Mouse (Mus musculus): ENCODE data around the gene Lyrm4.
A peak's percentile ranks its signal among the peaks of the same experiment; 100 is the strongest.

Lyrm4 gene

GRCm38 (mm10) chr13:36105591-36105990, 11.7 kb downstream of the Lyrm4 start:
- no peak for DNase-seq (ENCODE audit: low read depth, low spot score)

- no peak for DNase-seq (ENCODE audit: low read depth, low spot score)
Observed at GRCm38 (mm10) chr13:36096684-36097383, 20.5 kb downstream of the Lyrm4 start.

GRCm38 (mm10) chr13:36088168-36088567, 29.2 kb downstream of the Lyrm4 start:
- DNase-seq (ENCODE audit: low read depth, low spot score) = no peak

DNA sequence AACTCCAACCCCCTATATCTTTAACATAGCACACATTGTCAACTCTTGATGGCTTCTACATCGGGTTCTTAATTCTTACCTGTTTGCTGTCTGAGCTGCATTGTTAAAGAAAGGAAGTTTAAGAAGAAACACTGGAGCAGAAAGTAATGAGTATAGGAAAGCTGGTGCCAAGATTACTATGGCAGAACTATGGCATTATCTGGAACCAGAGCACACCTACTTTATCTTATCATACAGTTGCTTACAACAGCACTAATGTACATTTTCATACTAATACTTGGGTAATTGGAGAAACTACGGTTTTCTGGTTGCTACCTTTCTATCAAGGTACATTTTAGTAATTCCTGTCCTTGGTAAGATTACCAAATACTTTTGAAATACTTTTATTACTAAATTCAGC, 29.9 kb downstream of the Lyrm4 start:
- no peak for DNase-seq (ENCODE audit: low read depth, low spot score)

GRCm38 (mm10) chr13:36086608-36087391, 30.5 kb downstream of the Lyrm4 start:
- DNase-seq (ENCODE audit: low read depth, low spot score) = no peak

DNA sequence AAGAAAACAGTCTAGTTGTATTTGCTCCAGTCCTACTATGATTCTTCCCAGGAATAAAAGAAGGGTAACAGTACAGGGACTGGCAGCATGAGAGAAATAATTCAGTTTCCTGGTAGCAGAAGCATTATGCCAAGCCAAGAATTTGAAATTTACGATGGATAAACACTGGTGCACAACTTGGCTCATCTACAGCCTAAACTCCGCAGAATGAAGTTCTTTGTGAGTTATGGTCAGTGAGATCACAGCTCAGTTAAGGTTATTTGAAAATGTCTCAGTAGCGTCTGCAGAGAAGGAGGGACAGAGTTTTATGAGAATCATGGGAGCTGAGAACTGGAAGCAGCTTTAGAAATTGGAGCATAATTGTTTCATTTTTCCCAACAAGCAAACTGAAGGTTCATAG, 31.4 kb downstream of the Lyrm4 start:
- DNase-seq (ENCODE audit: low read depth, low spot score) = no peak

DNA sequence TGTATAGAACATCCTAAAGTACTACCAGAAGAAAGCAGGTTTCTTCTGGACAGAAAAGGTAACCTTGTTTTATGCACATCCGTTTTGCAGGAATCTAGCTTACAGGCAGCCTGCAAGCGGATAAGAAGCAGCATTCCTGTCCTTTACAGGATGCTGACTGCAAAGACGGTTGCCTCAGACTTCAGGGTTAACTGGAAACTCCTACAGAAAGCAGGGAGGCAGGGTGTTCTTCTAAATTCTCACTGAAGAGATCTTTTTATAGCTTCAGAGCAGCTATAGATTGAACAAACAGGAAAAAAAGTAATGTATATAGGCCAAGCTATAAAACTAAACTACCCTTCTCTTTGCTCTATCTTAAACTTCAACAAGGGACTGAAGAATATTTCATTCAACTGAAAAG, 32.6 kb downstream of the Lyrm4 start:
- DNase-seq (ENCODE audit: low read depth, low spot score) = no peak

DNA sequence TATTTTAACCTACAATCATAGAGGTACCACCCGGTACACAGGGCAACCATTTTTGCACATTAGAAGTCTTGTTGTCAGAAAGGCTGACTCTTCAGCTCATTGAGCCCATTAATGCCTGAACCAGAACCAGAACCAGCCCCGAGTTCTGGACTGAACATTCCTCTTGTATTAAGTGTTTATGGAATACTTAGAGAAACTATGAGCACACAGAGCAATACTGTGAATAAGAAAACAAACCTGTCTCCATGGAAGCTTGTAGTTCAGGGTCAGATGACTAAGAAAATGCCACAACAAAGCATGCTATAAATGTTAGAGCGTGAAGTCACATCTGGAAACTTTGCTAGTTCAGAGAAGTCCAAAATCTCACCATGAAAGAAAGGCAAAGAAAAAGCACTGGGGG, 35.7 kb downstream of the Lyrm4 start:
- DNase-seq (ENCODE audit: low read depth, low spot score) = no peak

DNA sequence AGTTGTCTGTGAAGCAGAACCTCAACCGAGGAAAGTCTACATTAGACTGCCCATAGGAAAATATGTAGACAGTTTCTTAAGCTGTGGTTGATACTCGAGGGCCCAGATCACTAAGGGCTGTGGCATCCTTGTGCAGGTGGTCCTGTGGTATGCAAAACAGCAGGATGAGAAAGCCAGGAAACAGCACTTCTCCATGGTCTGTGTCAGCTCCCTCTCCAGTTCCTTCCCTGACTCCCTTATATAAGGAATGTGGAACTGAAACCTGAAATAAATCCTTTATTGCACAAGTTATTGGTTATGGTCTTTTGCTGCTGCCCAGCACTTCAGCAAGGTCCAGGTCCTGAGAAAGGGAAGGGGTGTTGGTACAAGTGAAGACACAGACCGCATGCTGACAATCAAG, 42.8 kb downstream of the Lyrm4 start:
- no peak for DNase-seq (ENCODE audit: low read depth, low spot score)

DNA sequence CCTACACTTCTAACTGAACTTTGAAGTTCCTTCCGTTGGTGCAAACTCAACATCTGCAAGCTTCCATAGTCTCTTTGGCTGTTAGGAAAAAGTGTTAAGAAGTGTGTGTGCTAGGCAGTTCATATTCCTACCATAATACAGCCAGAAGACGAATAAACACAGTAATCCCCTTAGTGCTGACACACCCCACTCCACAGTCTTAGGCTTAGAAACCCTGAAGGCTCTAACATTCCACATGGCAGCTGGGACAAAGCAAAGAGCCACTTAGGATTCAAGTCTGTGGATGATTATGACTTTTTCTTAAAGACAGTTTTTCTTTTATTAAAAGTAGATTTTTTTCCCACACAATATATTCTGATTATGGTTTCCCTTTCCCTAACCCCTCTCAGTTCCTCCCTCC, 50.6 kb downstream of the Lyrm4 start:
- DNase-seq (ENCODE audit: low read depth, low spot score) = no peak

DNA sequence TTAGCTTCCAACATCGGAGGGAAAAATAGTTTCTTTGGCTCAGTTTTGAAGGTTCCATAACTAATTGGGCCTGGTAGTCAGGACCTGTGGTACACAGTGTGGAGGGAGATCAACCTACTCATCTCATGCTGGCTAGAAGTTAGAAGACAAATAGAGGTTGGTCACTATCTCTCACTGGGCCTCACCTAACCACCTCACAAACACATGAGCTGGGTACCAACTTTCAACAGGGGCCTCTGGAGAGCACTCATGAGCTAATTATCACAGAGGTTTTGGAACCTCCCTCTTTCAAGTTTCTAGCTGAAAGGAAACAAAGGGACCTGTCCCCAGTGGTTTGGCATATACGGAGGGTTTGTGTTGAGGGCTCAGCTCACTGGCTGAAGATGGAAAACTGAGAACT, 59.8 kb downstream of the Lyrm4 start:
- DNase-seq (ENCODE audit: low read depth, low spot score) = no peak

DNA sequence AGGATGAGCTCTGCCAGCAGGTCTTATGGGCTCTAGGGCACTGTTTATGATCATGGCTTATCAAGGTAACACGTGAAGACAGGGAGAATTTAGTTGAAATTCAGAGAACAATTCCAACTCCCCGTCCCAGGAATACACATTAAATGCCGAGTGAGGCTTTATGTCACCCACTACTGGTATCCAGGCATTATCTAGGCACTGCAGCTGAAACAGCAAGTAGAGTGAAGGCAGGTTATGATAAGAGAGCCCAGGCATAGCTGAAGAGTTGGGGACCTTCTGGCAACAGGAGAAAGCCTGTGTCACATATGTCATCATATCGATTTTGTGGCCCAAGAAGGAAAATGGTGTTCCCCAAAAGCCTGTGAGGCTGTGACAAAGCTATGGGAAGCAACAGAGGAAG, 60.4 kb downstream of the Lyrm4 start:
- DNase-seq (ENCODE audit: low read depth, low spot score) = no peak

DNA sequence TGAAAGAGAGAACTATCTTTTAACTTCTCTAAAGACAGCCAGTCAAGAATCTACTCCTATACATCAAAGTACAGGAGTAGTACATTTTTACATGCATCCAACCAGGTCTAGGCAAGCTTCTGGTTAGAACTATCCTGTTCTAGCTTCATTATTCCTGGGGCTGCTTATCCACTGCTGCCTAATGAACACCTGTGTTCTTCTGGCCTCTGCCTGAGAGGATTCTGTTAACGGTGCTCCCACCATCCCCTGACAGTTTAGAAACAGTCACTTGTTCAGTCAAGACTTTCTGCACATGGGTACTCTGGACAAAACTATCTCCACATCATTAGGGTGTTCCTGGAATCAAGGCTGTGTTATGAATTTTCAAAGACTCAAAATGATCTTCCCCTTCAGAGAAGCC, 60.8 kb downstream of the Lyrm4 start:
- no peak for DNase-seq (ENCODE audit: low read depth, low spot score)

DNA sequence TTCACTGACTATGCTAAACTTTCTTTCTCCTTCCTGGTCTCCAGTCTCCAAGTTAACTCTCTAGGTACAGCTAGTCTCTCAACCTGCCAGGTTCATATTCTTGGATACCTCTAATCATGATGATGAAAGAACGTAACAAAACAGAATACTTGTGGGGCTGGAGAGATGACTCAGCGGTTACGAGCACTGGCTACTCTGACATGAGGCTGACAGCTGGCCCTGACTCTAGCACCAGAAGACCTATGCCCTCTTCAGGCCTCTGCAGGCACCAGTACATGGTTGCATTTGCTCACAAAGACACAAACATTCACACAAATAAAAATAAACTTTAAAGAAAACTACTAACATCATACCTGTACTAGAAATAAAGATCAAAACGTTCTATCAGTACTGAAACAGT, 81.8 kb downstream of the Lyrm4 start:
- DNase-seq (ENCODE audit: low read depth, low spot score) = no peak

GRCm38 (mm10) chr13:36031959-36032358, 85.4 kb downstream of the Lyrm4 start:
- no peak for DNase-seq (ENCODE audit: low read depth, low spot score)

DNA sequence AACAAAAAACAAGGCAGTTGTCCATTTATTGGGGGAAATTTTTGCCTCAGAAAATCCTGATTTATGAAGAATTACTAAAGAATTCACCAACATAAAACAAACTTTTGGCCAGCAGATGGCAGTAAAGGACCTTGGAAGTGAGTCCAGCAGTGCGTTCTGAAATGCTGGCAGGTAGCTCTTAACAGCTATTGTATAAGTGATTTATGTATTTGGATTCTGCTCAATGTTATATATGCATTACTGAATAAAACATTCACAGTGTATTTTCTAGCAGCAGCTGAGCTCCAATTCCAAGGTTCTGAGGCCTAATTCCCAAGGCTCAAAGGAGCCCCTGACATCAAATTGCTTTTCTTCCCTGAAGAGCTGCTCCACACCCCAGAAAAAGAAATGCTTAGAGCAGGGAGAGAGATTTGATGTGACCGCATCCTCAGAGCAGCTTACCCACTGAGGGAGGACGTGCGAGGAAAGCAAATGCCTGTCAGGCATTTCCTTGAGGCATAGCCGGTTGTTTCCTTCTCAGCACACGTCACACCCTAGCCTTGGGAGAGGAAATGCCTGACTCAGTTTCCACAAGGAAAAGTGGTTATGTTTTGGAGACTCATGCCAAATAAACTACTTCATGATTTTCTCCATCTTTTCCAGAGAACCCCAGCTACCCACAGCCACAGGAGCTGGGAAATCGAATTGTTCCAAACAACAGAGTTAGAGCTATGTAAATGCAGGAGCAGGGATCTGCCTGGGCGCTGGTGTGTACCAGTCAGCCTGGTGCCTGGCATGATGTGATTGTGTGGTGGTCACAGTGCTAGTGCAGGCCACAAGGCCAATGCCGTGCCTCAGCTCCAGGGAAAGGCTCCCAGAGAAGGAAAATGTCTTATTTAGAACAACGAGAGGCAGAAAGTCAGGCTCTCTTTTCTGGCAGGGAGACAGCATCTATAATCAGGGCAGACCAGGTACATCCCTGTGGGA, 97.7 kb downstream of the Lyrm4 start:
- DNase-seq (ENCODE audit: low read depth, low spot score) = peak; percentile 69

GRCm38 (mm10) chr13:36018017-36018416, 99.3 kb downstream of the Lyrm4 start:
- no peak for DNase-seq (ENCODE audit: low read depth, low spot score)

DNA sequence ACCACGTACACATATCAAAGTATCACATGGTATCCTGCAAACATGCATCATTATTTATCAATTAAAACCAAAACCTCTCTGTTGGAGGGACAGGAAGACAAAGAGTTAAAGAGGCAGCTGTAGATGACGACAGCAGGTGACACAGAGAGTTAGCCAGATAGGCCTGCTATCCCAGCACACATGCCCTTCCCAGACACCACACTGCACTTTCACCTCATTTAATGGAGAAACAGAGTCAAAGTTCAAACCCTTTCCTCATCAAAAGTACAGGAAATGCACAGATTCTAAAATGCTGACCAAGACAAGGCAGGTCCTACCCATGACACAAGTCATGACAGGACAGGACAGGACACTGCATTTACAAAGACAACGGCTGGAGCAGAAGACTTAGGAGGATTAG, 101.7 kb downstream of the Lyrm4 start:
- no peak for DNase-seq (ENCODE audit: low read depth, low spot score)

- no peak for DNase-seq (ENCODE audit: low read depth, low spot score)
Observed at GRCm38 (mm10) chr13:36009981-36010380, 107.3 kb downstream of the Lyrm4 start.

- no peak for DNase-seq (ENCODE audit: low read depth, low spot score)
Observed at GRCm38 (mm10) chr13:36000798-36001197, 116.5 kb downstream of the Lyrm4 start.

- no peak for DNase-seq (ENCODE audit: low read depth, low spot score)
Observed at GRCm38 (mm10) chr13:35997606-35998005, 119.7 kb downstream of the Lyrm4 start.

Measured in R1 (cell line).